Mouse (Mus musculus) ovary, adult 18-20 months (tissue): ENCODE measurements around the gene 9430097D07Rik.

ENCODE experiments used
- DNase-seq: peaks from one replicate; pipeline ENCODE4 v3.0.0; 2022; ENCODE audit warnings: low spot score, mixed read lengths

9430097D07Rik gene

GRCm38 (mm10) chr2:32575586-32576160 lies at the start of gene 9430097D07Rik:
TSS of gene 9430097D07Rik (minus strand) at chr2:32575684.
- no peak for DNase-seq

- DNase-seq = no peak
Observed at GRCm38 (mm10) chr2:32624111-32624748, 48.7 kb upstream of the 9430097D07Rik start.

- DNase-seq = no peak
Observed at GRCm38 (mm10) chr2:32621517-32621859, 46.0 kb upstream of the 9430097D07Rik start, which contains the start of gene Ak1. TSS of gene Ak1 (plus strand) at chr2:32621758.

- no peak for DNase-seq
Observed at GRCm38 (mm10) chr2:32620682-32621516, 45.4 kb upstream of the 9430097D07Rik start.

GRCm38 (mm10) chr2:32618051-32618450 lies 42.6 kb upstream of the 9430097D07Rik start:
- DNase-seq = no peak

- no peak for DNase-seq
Observed at GRCm38 (mm10) chr2:32617601-32618000, 42.1 kb upstream of the 9430097D07Rik start.

DNA sequence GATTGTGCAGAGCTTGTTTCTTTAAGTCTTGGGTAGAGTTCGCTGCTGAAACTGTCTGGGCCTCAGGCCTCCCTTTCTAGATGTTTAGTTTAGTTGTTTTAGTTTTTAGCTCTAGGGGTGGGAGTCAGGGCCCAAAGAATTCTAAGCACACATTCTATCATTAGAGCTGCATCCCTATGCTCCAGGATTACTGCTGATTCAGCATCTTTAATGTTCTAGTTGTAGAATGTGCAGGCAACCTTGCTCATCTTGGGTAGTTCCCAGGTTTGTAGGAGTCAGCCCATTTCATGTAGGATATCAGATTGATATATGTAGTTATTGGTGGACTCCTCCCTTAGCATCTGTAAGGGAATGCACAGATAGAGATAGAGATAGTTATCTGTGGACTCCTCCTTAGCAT lies 41.6 kb upstream of the 9430097D07Rik start:
- no peak for DNase-seq

DNA sequence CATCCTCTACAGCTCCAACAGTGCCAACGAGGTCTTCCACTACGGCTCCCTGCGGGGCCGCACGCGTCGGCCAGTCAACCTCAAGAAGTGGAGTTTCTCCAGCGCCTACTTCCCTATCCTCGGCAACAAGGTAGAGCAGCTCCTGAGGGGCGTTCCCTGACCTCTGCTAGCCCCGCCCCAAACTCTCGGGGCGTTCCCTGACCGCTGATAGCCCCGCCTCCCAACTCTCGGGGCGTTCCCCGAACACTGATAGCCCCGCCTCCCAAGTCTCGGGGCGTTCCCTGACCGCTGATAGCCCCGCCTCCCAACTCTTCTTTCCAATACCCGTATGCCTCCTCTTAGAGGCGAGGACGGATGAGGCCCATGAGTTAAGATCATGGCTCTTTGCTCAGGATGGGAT lies 36.8 kb upstream of the 9430097D07Rik start:
- DNase-seq = no peak

DNA sequence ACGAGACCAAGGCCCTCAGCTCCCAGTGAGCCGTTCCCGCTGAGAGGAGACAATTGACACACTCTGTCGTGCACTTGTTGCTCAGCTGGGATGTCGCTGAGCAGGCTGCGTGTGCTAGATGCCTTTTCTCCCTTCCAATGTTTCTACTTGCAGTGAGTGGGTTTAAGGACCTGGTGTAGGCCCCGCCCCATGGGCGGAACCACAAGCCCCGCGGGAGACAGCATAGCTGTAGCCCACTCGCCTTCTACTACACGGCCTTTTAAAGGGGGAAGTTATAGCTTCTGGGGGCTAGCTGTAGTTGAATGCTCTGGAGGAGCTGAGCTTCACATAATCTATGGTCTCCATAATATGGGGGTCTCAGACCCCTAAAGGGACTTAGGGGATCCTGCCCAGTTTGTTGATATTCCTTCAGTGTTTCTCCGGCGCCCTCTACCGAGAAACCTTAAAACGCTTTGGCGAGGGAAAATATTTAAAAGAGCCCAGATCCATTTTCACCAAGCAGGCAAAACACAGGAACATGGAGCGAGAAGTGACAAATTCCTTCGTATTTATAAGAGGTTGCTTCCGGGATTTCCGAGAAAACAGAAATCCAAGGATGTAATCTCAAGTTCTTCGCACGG lies 35.2 kb upstream of the 9430097D07Rik start:
- no peak for DNase-seq

- no peak for DNase-seq
Observed at GRCm38 (mm10) chr2:32608778-32609435, 33.4 kb upstream of the 9430097D07Rik start.

GRCm38 (mm10) chr2:32608141-32608777 lies 32.8 kb upstream of the 9430097D07Rik start:
- peak; percentile 80 for DNase-seq

DNA sequence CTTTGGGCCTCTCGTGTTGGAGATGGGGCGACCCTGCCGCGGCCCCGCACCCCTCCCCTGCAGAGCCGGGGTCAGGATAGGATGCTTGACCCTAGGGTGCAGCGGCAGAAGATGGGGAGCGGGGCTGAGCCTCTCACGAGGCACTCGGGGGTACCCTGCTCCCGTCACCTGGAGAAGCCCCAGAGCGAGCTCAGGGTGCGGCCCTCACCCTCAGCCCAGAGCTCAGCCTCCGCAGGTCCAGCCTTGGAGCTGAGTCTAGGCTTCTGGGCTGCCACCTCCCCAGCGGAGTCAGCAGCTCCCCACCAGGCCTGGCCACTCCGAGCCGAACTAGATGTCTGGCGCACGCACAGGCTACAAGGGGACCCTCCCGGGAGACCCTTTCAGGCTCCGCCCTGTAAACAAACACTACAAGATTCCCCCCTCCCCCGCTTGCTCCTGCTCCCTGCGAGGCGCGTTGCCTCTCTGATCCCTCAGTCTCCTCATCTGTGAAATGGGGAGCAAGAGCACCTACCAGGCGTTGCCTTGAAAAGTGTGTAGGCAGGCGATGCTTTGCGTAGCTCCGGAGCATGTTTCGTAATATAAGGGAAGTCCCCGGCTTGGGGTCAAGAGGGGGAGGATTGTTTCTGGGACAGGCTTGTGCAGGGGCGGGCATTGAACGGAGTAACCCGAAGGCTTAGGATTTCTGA lies 31.9 kb upstream of the 9430097D07Rik start:
- no peak for DNase-seq

DNA sequence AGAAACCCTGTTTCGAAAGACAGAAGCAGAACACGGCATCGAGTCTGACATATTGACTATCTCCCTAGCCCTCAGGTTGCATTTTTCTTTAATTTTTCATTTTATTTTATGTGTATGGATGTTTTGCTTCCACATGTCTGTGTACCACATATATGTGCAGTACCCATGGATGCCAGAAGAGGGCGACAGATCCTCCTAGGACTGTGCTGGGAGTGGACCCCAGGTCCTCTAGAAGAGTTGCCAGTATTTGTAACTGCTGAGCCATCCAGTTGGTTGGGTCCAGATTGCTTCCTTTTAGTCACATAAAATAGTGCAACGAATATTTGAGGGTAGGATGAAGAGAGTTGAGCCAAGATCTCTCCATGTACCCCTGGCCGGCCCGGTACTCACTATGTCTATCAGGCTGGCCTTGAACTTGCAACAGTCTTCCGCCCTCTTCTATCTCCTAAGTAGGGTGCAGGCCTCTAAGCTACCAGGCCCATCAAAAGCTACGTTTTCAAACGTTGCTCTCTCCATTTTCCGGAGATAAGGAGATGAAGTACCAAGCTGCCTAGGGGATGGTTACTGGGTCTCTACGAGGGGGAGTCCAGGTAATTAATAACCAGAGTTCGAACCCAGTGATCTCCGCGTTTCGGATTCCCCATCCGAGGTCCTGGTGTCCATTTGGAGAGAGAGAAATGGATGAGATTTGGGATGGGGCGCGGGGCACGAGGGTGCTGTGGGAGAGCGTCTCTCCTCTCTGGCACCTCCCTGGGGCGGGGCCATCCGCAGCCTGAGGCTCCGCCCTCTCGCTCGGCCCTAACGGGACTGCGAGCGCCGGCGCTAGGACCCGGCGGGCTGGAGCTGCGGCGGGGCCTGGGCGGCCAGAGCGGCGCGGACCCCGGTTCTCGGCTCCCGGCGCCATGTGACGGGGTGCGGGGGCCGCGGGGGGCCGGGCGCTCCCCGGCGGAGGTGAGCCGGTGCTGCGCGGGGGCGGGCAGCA lies 31.0 kb upstream of the 9430097D07Rik start:
- peak; percentile 73 for DNase-seq

DNA sequence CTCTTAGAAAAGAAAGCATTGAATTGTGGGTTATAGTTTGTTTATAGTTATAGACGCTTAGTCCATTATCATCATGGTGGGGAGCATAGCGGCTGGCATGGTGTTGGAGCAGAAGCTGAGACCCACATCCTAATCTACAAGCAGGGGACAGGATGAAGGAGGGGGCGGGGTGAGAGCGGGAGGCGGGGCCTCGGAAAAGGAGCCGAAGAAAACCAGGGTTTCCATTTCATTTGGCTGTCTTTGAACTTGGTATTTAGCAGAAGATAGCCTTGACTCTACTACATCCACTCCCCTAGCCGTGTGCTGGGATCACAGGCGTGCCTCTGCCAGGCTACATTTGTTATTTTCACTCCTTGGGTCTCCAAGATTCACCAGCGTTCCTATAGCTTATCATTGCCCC lies 29.1 kb upstream of the 9430097D07Rik start:
- DNase-seq = no peak

DNA sequence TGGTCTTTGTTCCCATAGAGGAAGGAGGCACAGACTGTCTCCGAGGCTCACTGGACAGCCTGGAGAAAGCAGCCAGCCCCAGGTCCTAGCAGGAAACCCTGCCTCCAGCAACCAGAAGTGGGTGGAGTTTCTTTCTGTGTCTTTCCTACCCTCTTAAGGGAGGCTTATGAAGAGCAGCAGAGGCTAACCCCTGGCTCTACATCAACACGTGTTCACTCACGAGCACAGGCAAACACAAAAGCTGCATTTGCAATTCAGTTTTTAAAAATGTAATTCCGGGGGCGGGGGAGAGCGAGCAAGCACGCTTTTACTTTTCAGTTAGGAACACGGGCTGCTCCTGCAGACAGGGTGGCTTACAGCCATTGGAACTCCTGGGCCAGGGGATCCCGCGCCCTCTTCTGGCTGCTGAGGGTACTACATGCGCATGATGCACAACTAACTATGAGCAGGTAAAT lies 27.1 kb upstream of the 9430097D07Rik start:
- DNase-seq = peak; percentile 61

GRCm38 (mm10) chr2:32601417-32602065 lies 26.1 kb upstream of the 9430097D07Rik start:
- no peak for DNase-seq

- no peak for DNase-seq
Observed at GRCm38 (mm10) chr2:32599409-32599808, 23.9 kb upstream of the 9430097D07Rik start, which contains the start of gene St6galnac6. TSS of gene St6galnac6 (plus strand) at chr2:32599709.

DNA sequence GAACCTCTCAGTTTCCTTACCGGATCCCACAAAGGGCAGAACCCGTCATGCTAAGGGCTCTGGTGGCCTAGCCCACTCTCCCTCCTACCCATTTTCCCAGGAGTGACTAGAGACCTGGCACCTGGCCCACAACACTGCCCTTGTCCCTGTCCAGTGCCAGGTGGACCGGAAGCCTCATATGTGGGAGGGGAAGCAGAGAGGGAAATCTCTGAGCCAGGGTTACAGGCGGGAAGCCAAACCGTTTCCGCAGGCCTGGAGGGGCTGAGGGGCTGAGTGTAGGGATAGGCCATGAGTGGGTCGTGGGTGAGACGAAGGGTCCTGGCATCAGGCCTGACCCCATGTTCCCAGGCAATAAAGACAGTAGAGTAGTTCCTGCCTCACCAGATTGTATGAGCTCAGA lies 23.0 kb upstream of the 9430097D07Rik start:
- no peak for DNase-seq

DNA sequence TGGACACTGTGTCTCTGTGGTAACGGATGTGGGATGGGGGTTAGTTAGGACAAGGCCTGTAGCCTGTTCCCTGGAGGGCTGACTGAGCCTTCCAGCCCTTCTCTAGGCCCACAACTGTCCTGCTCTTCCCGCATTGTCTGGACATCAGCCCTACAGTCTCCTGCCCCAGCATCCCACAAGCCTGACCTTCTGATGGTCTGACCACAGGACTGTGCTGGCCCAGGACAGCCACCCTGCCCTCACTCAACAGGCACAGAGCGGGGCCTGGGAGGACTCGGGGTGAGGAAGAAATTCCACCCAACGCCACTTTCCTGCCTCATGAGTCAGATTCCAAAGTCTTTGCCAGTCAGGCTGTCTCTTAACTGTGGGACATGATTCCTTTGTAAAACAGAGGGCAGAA lies 22.2 kb upstream of the 9430097D07Rik start:
- DNase-seq = no peak
